Comparison of ENCODE assay signal across 11 mouse cellular contexts in genomic region chr16:93458598-93459496, GRCm38 (mm10).
DNase-seq lines count a peak whose midpoint lies in the region; ATAC-seq and TF ChIP-seq lines count a peak whose summit lies in the region.
"Had no signal": no experiment of that assay in that cellular context is flagged by ENCODE, and none has a peak within 500 bp of the region (broad histone marks: within the 10 kb centered on the region; RNA-seq: fewer than 3 reads in every experiment).

No protein-coding gene starts in this region.

- H3K4me1 ChIP-seq in forebrain, embryonic 15.5 days, result peaks cover 16% of the 10 kb centered on the region
- peaks cover 11% of the 10 kb centered on the region for H3K4me1 ChIP-seq in midbrain, embryonic 15.5 days
- no peaks in the 10 kb centered on the region for H3K4me1 ChIP-seq in liver, postnatal 0 days (ENCODE audit: insufficient read depth)

- no peaks in the 10 kb centered on the region for H3K36me3 ChIP-seq in forebrain, embryonic 15.5 days
- no peaks in the 10 kb centered on the region for H3K36me3 ChIP-seq in midbrain, embryonic 15.5 days (replicated peaks)
- no peaks in the 10 kb centered on the region for H3K36me3 ChIP-seq in liver, postnatal 0 days (replicated peaks; ENCODE audit: insufficient read depth, low read length)

- 0 out of 2 replicates have a peak overlapping the region, but pooled peaks have one; percentile 9 for H3K9ac ChIP-seq in forebrain, embryonic 15.5 days (replicated peaks)
- H3K9ac ChIP-seq in midbrain, embryonic 15.5 days, result 0 out of 2 replicates have a peak overlapping the region, but pooled peaks have one; percentile 6
- no peak overlapping the region for H3K9ac ChIP-seq in liver, postnatal 0 days (replicated peaks)

- peak overlapping the region; percentile 26; the same call in 1 of the 2 replicates for H3K4me2 ChIP-seq in forebrain, embryonic 15.5 days (replicated peaks)
- H3K4me2 ChIP-seq in midbrain, embryonic 15.5 days, result peak overlapping the region; percentile 40
- no peak overlapping the region for H3K4me2 ChIP-seq in liver, postnatal 0 days (ENCODE audit: low read depth, low read length)

- 42% methylated on average over 25 of the region's 25 CpGs for WGBS in forebrain, embryonic 15.5 days
- WGBS in midbrain, embryonic 15.5 days, result 44% methylated on average over 25 of the region's 25 CpGs
- 52% methylated on average over 25 of the region's 25 CpGs for WGBS in liver, postnatal 0 days (ENCODE audit: insufficient replicate concordance)

- TF ChIP-seq CTCF in liver, postnatal 0 days (IDR thresholded peaks at IDR 0.05; ENCODE audit: low read depth), result no peak

- ATAC-seq in forebrain, embryonic 15.5 days (replicated peaks), result peak; percentile 81
- ATAC-seq in midbrain, embryonic 15.5 days (replicated peaks), result peak; percentile 45
- no peak for ATAC-seq in liver, postnatal 0 days

- DNase-seq in layer of hippocampus, postnatal 14 days (ENCODE audit: low spot score in 2 of 2), result peak; percentile 9
- no peak for DNase-seq in layer of hippocampus, postnatal 25 days (ENCODE audit: extremely low spot score in 1 of 2, low spot score in 1 of 2)
- DNase-seq in brain, embryonic 18.5 days (ENCODE audit: low read depth, low spot score), result peak; percentile 30
- no peak for DNase-seq in liver, postnatal 0 days
- DNase-seq in cerebellum, adult 9-11 months, result no peak
- DNase-seq in thymus, postnatal 10 days (ENCODE audit: low spot score in 2 of 2), result no peak
- DNase-seq: cerebellum, postnatal 36 days; layer of hippocampus, postnatal 36 days; lung, postnatal 4 days had no signal

- TF ChIP-seq EP300 in liver, postnatal 0 days (IDR thresholded peaks at IDR 0.05; ENCODE audit: low read depth), result no peak

- no peaks in the 10 kb centered on the region; the same call in 1 of the 2 replicates for H3K27me3 ChIP-seq in forebrain, embryonic 15.5 days
- no peaks in the 10 kb centered on the region for H3K27me3 ChIP-seq in midbrain, embryonic 15.5 days (replicated peaks)
- H3K27me3 ChIP-seq in liver, postnatal 0 days (ENCODE audit: insufficient read depth, low read length), result no peaks in the 10 kb centered on the region

- peak overlapping the region; percentile 58 for H3K27ac ChIP-seq in forebrain, embryonic 15.5 days (replicated peaks)
- H3K27ac ChIP-seq in midbrain, embryonic 15.5 days, result peak overlapping the region; percentile 56; the same call in 1 of the 2 replicates
- no peak overlapping the region for H3K27ac ChIP-seq in liver, postnatal 0 days (ENCODE audit: low read depth)

- H3K9me3 ChIP-seq in forebrain, embryonic 15.5 days, result no peaks in the 10 kb centered on the region
- no peaks in the 10 kb centered on the region for H3K9me3 ChIP-seq in midbrain, embryonic 15.5 days
- H3K9me3 ChIP-seq in liver, postnatal 0 days (ENCODE audit: low read length), result no peaks in the 10 kb centered on the region

- H3K4me3 ChIP-seq in forebrain, embryonic 15.5 days, result no peak overlapping the region
- H3K4me3 ChIP-seq in midbrain, embryonic 15.5 days, result 0 out of 2 replicates have a peak overlapping the region, but pooled peaks have one; percentile 1
- H3K4me3 ChIP-seq in liver, postnatal 0 days (ENCODE audit: low read depth, low read length), result no peak overlapping the region

Comparison
In these comparisons a context has a peak if more than half of its experiments do, and no peak if none do; other contexts are left out.
1. DNase-seq: peak in layer of hippocampus, postnatal 14 days (2 of 2) and brain, embryonic 18.5 days (single experiment); none in layer of hippocampus, postnatal 25 days (0 of 2), liver, postnatal 0 days (single experiment), cerebellum, adult 9-11 months (single experiment) and thymus, postnatal 10 days (0 of 2).